Mouse (Mus musculus): ENCODE measurements around the gene Lrrc39.

DNA sequence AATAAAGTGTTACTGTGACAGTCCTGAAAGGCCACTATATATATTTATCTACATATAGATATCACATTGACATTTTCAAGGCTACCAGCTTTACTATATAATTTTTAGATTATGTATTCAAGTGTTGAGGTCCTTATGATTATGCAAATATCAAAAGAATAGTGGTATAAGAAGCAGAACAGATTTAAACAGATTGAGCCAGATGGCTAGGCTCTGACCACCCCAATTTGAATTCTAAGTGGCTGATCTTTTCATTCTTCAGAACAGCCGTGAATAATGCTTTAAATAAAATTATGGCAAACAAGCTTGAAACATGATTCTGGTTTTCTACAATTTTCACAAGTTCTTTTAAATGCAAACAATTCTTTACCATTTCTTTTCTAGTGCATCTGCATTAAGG is 68.7 kb downstream of the Lrrc39 start:
- TF ChIP-seq POLR2A (IDR thresholded peaks at IDR 0.05; ENCODE audit: borderline replicate concordance, extremely low read depth, insufficient read depth, insufficient read length, poor library complexity, severe bottlenecking): no peak
- no peak for TF ChIP-seq CTCF (IDR thresholded peaks at IDR 0.05; ENCODE audit: borderline replicate concordance, extremely low read depth, insufficient read depth, insufficient read length)

All from brain, embryonic 14.5 days (tissue).